Mouse (Mus musculus) thymus, adult 2 months (tissue): ENCODE results near the gene R3hcc1l.

Source experiments
- CTCF ChIP-seq: fragments of 200-500 bp; IDR thresholded peaks from 2 replicates; pipeline ENCODE4 v1.5.1; 2012; ENCODE audit warnings: mild to moderate bottlenecking, control low read depth, low read length, moderate library complexity, borderline replicate concordance; ENCODE audit not compliant: control insufficient read depth, poor library complexity, insufficient read depth; ENCODE audit errors: extremely low read depth
- POLR2A ChIP-seq: fragments of 200-500 bp; IDR thresholded peaks from 2 replicates; pipeline ENCODE4 v1.6.1; 2012; ENCODE audit warnings: mild to moderate bottlenecking, low read length, control low read depth, moderate library complexity; ENCODE audit not compliant: control insufficient read depth, poor library complexity, insufficient read depth; ENCODE audit errors: extremely low read depth

DNA sequence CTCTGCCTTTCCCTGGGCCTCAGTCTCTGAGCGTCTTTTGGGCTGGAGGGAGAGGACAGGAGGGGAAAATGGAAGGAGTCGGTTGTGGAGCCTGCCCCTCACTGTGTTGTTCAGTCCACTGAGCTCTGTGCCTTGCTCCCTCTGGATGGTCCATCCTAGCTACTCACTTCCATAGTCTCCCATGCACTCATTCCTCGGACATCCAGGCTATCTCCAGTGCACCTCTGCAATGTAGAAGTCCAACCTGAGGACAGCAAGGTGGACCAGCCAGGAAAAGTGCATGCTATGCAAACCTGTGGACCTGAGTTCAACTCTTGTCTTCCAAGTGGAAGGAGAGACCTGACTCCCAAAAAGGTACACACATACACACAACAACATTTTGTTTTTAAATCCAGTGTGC is 82.0 kb downstream of the R3hcc1l start:
- TF ChIP-seq POLR2A (no peak), CTCF (no peak)
